ENCODE assay signal across 16 mouse cellular contexts in the genomic region with DNA sequence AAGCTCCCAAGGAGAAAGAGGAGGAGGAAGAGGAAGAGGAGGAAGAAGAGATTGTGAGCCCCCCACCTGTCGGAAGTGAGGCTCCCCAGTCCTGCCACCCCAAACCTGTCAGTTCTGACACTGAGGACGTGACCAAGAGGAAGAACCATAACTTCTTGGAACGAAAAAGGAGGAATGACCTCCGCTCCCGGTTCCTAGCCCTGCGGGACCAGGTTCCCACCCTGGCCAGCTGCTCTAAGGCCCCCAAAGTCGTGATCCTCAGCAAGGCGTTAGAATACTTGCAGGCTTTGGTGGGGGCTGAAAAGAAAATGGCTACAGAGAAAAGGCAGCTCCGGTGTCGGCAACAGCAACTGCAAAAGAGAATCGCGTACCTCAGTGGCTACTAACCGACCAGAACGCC. TPM values are rescaled to one million over a fixed set of nuclear protein-coding genes. Genes with fewer than 3 reads are reported as not detected.
DNase-seq lines count a peak whose midpoint lies in the region; ATAC-seq lines count a peak whose summit lies in the region.
"Had no signal": no experiment of that assay in that cellular context is flagged by ENCODE, and none has a peak within 500 bp of the region (broad histone marks: within the 10 kb centered on the region; RNA-seq: fewer than 3 reads in every experiment).

No protein-coding gene starts in this region.

- peak overlapping the region; percentile 87 for H3K4me2 ChIP-seq in forebrain, embryonic 11.5 days (ENCODE audit: low read depth, low read length, severe bottlenecking)
- peak overlapping the region; percentile 81 for H3K4me2 ChIP-seq in hindbrain, embryonic 11.5 days (replicated peaks; ENCODE audit: low read depth, low read length)
- peak overlapping the region; percentile 84 for H3K4me2 ChIP-seq in midbrain, embryonic 11.5 days
- peak overlapping the region; percentile 87 for H3K4me2 ChIP-seq in neural tube, embryonic 15.5 days
- H3K4me2 ChIP-seq: intestine, embryonic 15.5 days had no signal

- H3K4me1 ChIP-seq in forebrain, embryonic 11.5 days (replicated peaks; ENCODE audit: control insufficient read depth, insufficient read depth, low read length), result peaks cover 30% of the 10 kb centered on the region
- peaks cover 19% of the 10 kb centered on the region for H3K4me1 ChIP-seq in hindbrain, embryonic 11.5 days (replicated peaks; ENCODE audit: control insufficient read depth, insufficient read depth, low read length)
- peaks cover 38% of the 10 kb centered on the region for H3K4me1 ChIP-seq in midbrain, embryonic 11.5 days (ENCODE audit: control insufficient read depth, insufficient read depth, low read length)
- peaks cover 51% of the 10 kb centered on the region for H3K4me1 ChIP-seq in neural tube, embryonic 15.5 days

- 0 out of 2 replicates have a peak overlapping the region, but pooled peaks have one; percentile 30 for H3K4me3 ChIP-seq in forebrain, embryonic 11.5 days (ENCODE audit: low read depth, low read length)
- peak overlapping the region; percentile 88 for H3K4me3 ChIP-seq in hindbrain, embryonic 11.5 days (ENCODE audit: low read depth, low read length)
- peak overlapping the region; percentile 93 for H3K4me3 ChIP-seq in midbrain, embryonic 11.5 days (ENCODE audit: low read depth, low read length)
- peak overlapping the region; percentile 69 for H3K4me3 ChIP-seq in neural tube, embryonic 15.5 days (replicated peaks)
- H3K4me3 ChIP-seq: erythroblast, embryonic 14.5 days; intestine, embryonic 15.5 days had no signal

- DNase-seq in forebrain, embryonic 11.5 days (ENCODE audit: low spot score), result no peak
- DNase-seq in hindbrain, embryonic 11.5 days (ENCODE audit: low spot score), result no peak
- DNase-seq in midbrain, embryonic 11.5 days (ENCODE audit: low spot score, missing footprints), result peak; percentile 92
- DNase-seq in spleen, postnatal 4 days (ENCODE audit: low spot score in 2 of 2), result no peak
- DNase-seq in frontal cortex, postnatal 25 days (ENCODE audit: low spot score in 2 of 2), result no peak
- no peak for DNase-seq in layer of hippocampus, adult 18-20 months (ENCODE audit: low spot score in 2 of 2)
- DNase-seq: adrenal gland, postnatal 25 days; kidney, postnatal 10 days; lung, adult 18-20 months; right cerebral cortex, postnatal 25 days; thymus, postnatal 14 days had no signal

- 42% methylated on average over 14 of the region's 14 CpGs for WGBS in forebrain, embryonic 11.5 days
- 38% methylated on average over 14 of the region's 14 CpGs for WGBS in hindbrain, embryonic 11.5 days
- WGBS in midbrain, embryonic 11.5 days, result 33% methylated on average over 14 of the region's 14 CpGs
- WGBS in neural tube, embryonic 15.5 days, result 27% methylated on average over 14 of the region's 14 CpGs

- peak overlapping the region; percentile 87 for H3K27ac ChIP-seq in forebrain, embryonic 11.5 days (ENCODE audit: low read depth, low read length)
- peak overlapping the region; percentile 98 for H3K27ac ChIP-seq in hindbrain, embryonic 11.5 days (ENCODE audit: low read depth, low read length)
- peak overlapping the region; percentile 94 for H3K27ac ChIP-seq in midbrain, embryonic 11.5 days (ENCODE audit: low read depth, low read length)
- H3K27ac ChIP-seq in neural tube, embryonic 15.5 days (replicated peaks), result peak overlapping the region; percentile 86; the same call in 1 of the 2 replicates
- H3K27ac ChIP-seq: intestine, embryonic 15.5 days had no signal

- no peak for ATAC-seq in forebrain, embryonic 11.5 days (replicated peaks; ENCODE audit: low FRiP score)
- no peak for ATAC-seq in hindbrain, embryonic 11.5 days (ENCODE audit: low FRiP score)
- no peak for ATAC-seq in midbrain, embryonic 11.5 days (ENCODE audit: low FRiP score)
- no peak for ATAC-seq in neural tube, embryonic 15.5 days (ENCODE audit: low FRiP score)
- ATAC-seq: intestine, embryonic 15.5 days had no signal

- peak overlapping the region; percentile 49 for H3K9ac ChIP-seq in forebrain, embryonic 11.5 days (ENCODE audit: low read length)
- H3K9ac ChIP-seq in hindbrain, embryonic 11.5 days (ENCODE audit: low read depth, low read length), result peak overlapping the region; percentile 81
- H3K9ac ChIP-seq in midbrain, embryonic 11.5 days (ENCODE audit: low read length), result peak overlapping the region; percentile 74
- H3K9ac ChIP-seq in neural tube, embryonic 15.5 days (replicated peaks), result peak overlapping the region; percentile 54; the same call in 1 of the 2 replicates
- H3K9ac ChIP-seq: intestine, embryonic 15.5 days had no signal

- no peaks in the 10 kb centered on the region; the same call in 1 of the 2 replicates for H3K36me3 ChIP-seq in forebrain, embryonic 11.5 days (ENCODE audit: control insufficient read depth, insufficient read depth, low read length)
- no peaks in the 10 kb centered on the region for H3K36me3 ChIP-seq in hindbrain, embryonic 11.5 days (ENCODE audit: control insufficient read depth, insufficient read depth, low read length)
- peaks cover 7% of the 10 kb centered on the region for H3K36me3 ChIP-seq in midbrain, embryonic 11.5 days (ENCODE audit: control insufficient read depth, insufficient read depth, low read length)
- H3K36me3 ChIP-seq in neural tube, embryonic 15.5 days, result peaks cover 19% of the 10 kb centered on the region
- H3K36me3 ChIP-seq: intestine, embryonic 15.5 days had no signal

- no peaks in the 10 kb centered on the region for H3K9me3 ChIP-seq in forebrain, embryonic 11.5 days (ENCODE audit: control insufficient read depth, low read length)
- H3K9me3 ChIP-seq in hindbrain, embryonic 11.5 days (ENCODE audit: control insufficient read depth, low read length), result no peaks in the 10 kb centered on the region
- H3K9me3 ChIP-seq in midbrain, embryonic 11.5 days (ENCODE audit: control insufficient read depth, low read length), result no peaks in the 10 kb centered on the region
- H3K9me3 ChIP-seq in neural tube, embryonic 15.5 days (replicated peaks), result no peaks in the 10 kb centered on the region
- H3K9me3 ChIP-seq: intestine, embryonic 15.5 days had no signal

- no peaks in the 10 kb centered on the region for H3K27me3 ChIP-seq in forebrain, embryonic 11.5 days (ENCODE audit: control insufficient read depth, insufficient read depth, low read length)
- H3K27me3 ChIP-seq in hindbrain, embryonic 11.5 days (ENCODE audit: control insufficient read depth, insufficient read depth, low read length), result no peaks in the 10 kb centered on the region
- H3K27me3 ChIP-seq in midbrain, embryonic 11.5 days (ENCODE audit: control insufficient read depth, insufficient read depth, low read length), result no peaks in the 10 kb centered on the region
- no peaks in the 10 kb centered on the region for H3K27me3 ChIP-seq in neural tube, embryonic 15.5 days (replicated peaks)

RNA-seq across cellular contexts. Expression of a gene that starts 4.7 kb away (rescaled TPM):
- polyA plus RNA-seq in forebrain, embryonic 11.5 days (2014; fragmentation: Nextera tagmentation; extraction: Ambion mirVana), result 66.8 and 69.5 TPM in 2 replicates
- 76.1 and 92.7 TPM in 2 replicates for polyA plus RNA-seq in hindbrain, embryonic 11.5 days (2014; fragmentation: Nextera tagmentation; extraction: Ambion mirVana)
- 106 and 108 TPM in 2 replicates for polyA plus RNA-seq in midbrain, embryonic 11.5 days (2014; fragmentation: Nextera tagmentation; extraction: Ambion mirVana)
- 38.2 and 52.3 TPM in 2 replicates for polyA plus RNA-seq in neural tube, embryonic 15.5 days (2015; fragmentation: Nextera tagmentation; extraction: Ambion mirVana)
- total RNA-seq in layer of hippocampus, adult 18-20 months (2021), result 10 to 100 TPM; 30.1 to 32.4 TPM

RNA-seq across cellular contexts. Expression of a gene that starts 16.3 kb away (rescaled TPM):
- polyA plus RNA-seq in forebrain, embryonic 11.5 days (2014; fragmentation: Nextera tagmentation; extraction: Ambion mirVana), result 21.6 and 24.4 TPM in 2 replicates
- 24.4 and 26.6 TPM in 2 replicates for polyA plus RNA-seq in hindbrain, embryonic 11.5 days (2014; fragmentation: Nextera tagmentation; extraction: Ambion mirVana)
- polyA plus RNA-seq in midbrain, embryonic 11.5 days (2014; fragmentation: Nextera tagmentation; extraction: Ambion mirVana), result 26.8 and 29.0 TPM in 2 replicates
- polyA plus RNA-seq in neural tube, embryonic 15.5 days (2015; fragmentation: Nextera tagmentation; extraction: Ambion mirVana), result 21.0 and 21.9 TPM in 2 replicates
- 10 to 100 TPM; 19.5 to 20.2 TPM for total RNA-seq in layer of hippocampus, adult 18-20 months (2021)

RNA-seq across cellular contexts. Expression of a gene that starts 39.1 kb away (rescaled TPM):
- polyA plus RNA-seq in forebrain, embryonic 11.5 days (2014; fragmentation: Nextera tagmentation; extraction: Ambion mirVana), result 22.5 TPM in 2 replicates
- polyA plus RNA-seq in hindbrain, embryonic 11.5 days (2014; fragmentation: Nextera tagmentation; extraction: Ambion mirVana), result 25.2 and 27.0 TPM in 2 replicates
- polyA plus RNA-seq in midbrain, embryonic 11.5 days (2014; fragmentation: Nextera tagmentation; extraction: Ambion mirVana), result 22.8 and 27.2 TPM in 2 replicates
- polyA plus RNA-seq in neural tube, embryonic 15.5 days (2015; fragmentation: Nextera tagmentation; extraction: Ambion mirVana), result 23.3 and 29.3 TPM in 2 replicates
- total RNA-seq in layer of hippocampus, adult 18-20 months (2021), result 10 to 100 TPM; 44.8 to 48.9 TPM
- total RNA-seq: adrenal gland, postnatal 25 days; common myeloid progenitor, adult 5-6 weeks; granulocyte monocyte progenitor cell, adult 5-6 weeks had no signal
- polyA plus RNA-seq: erythroblast, embryonic 14.5 days had no signal

Comparison
In these comparisons a context has a peak if more than half of its experiments do, and no peak if none do; other contexts are left out.
1. H3K4me3 ChIP-seq: peak in every context shown above with its lines; median percentile 93 in midbrain, embryonic 11.5 days; 88 in hindbrain, embryonic 11.5 days; 69 in neural tube, embryonic 15.5 days; 30 in forebrain, embryonic 11.5 days.